Mouse (Mus musculus) forebrain, embryonic 15.5 days (tissue): ENCODE results near the gene Cct3. TPM values are rescaled to one million over a fixed set of nuclear protein-coding genes. Genes with fewer than 3 reads are reported as not detected.

ENCODE experiments used
- ATAC-seq: fragments of 200-750 bp; cut with Nextera tagmentation; replicated peaks from 2 replicates; pipeline ENCODE4 v1.8.0; 2017; ENCODE audit warnings: mild to moderate bottlenecking, moderate TSS enrichment, moderate library complexity
- H3K27ac ChIP-seq: fragments of 300-500 bp; sonication (generic); replicated peaks from 2 replicates; pipeline ENCODE4 v1.5.1; 2015; ENCODE audit warnings: mild to moderate bottlenecking, inconsistent platforms
- H3K27me3 ChIP-seq: fragments of 300-500 bp; sonication (generic); 2 replicates; pipeline ENCODE4 v1.6.1; 2015; ENCODE audit warnings: inconsistent platforms
- H3K36me3 ChIP-seq: fragments of 300-500 bp; sonication (generic); 2 replicates; pipeline ENCODE4 v1.6.1; 2015; ENCODE audit warnings: mild to moderate bottlenecking, inconsistent platforms
- H3K4me1 ChIP-seq: fragments of 300-500 bp; sonication (generic); 2 replicates; pipeline ENCODE4 v1.6.1; 2015; ENCODE audit warnings: inconsistent platforms
- H3K4me2 ChIP-seq: fragments of 300-500 bp; sonication (generic); replicated peaks from 2 replicates; pipeline ENCODE4 v1.6.1; 2015; ENCODE audit warnings: mild to moderate bottlenecking, inconsistent platforms
- H3K4me3 ChIP-seq: fragments of 300-500 bp; sonication (generic); 2 replicates; pipeline ENCODE4 v1.5.1; 2015; ENCODE audit warnings: mild to moderate bottlenecking, inconsistent platforms
- H3K9ac ChIP-seq: fragments of 300-500 bp; sonication (generic); replicated peaks from 2 replicates; pipeline ENCODE4 v1.6.1; 2015; ENCODE audit warnings: mild to moderate bottlenecking, inconsistent platforms
- H3K9me3 ChIP-seq: fragments of 300-500 bp; sonication (generic); 2 replicates; pipeline ENCODE4 v1.6.1; 2016; ENCODE audit warnings: inconsistent platforms
- WGBS: fragments of 180-500 bp; shearing (Covaris S2); methylation state at CpG from one replicate; pipeline ENCODE4 v1.1.7; 2015; ENCODE audit warnings: mixed read lengths; 5-methylcytosine and 5-hydroxymethylcytosine counted together
- polyA plus RNA-seq: library from polyadenylated mRNA; unstranded; fragments of >200 nt; fragmentation: Nextera tagmentation; extraction: Ambion mirVana; gene quantifications from 2 replicates; pipeline ENCODE4 v1.2.1, GENCODE M21; 2015

Cct3 gene
- polyA plus RNA-seq, 1 experiment from 2014 or later: 523 TPM

GRCm38 (mm10) chr3:88339006-88339405 lies 42.1 kb downstream of the Cct3 start:
- peaks cover 28% of the 10 kb centered on the region for H3K36me3 ChIP-seq
- no peaks in the 10 kb centered on the region for H3K9me3 ChIP-seq
- H3K4me3 ChIP-seq: no peak overlapping the region
- WGBS: 78% methylated on average over 3 of the region's 3 CpGs
- no peak overlapping the region for H3K9ac ChIP-seq
- no peak for ATAC-seq
- H3K27ac ChIP-seq: no peak overlapping the region
- peaks cover 20% of the 10 kb centered on the region for H3K4me1 ChIP-seq
- no peaks in the 10 kb centered on the region for H3K27me3 ChIP-seq
- no peak overlapping the region for H3K4me2 ChIP-seq

- no peaks in the 10 kb centered on the region for H3K27me3 ChIP-seq
- WGBS: 95% methylated on average over 13 of the region's 13 CpGs
- ATAC-seq: no peak
- no peak overlapping the region for H3K9ac ChIP-seq
- no peaks in the 10 kb centered on the region for H3K4me1 ChIP-seq
- no peaks in the 10 kb centered on the region for H3K9me3 ChIP-seq
- no peak overlapping the region for H3K27ac ChIP-seq
- no peak overlapping the region for H3K4me2 ChIP-seq
- H3K36me3 ChIP-seq: peaks cover 97% of the 10 kb centered on the region
- H3K4me3 ChIP-seq: no peak overlapping the region
Measured at GRCm38 (mm10) chr3:88350732-88351131, 53.8 kb downstream of the Cct3 start.

GRCm38 (mm10) chr3:88352907-88353306 lies 56.0 kb downstream of the Cct3 start:
- no peak for ATAC-seq
- Histone ChIP-seq H3K27ac (no peak overlapping the region), H3K4me3 (no peak overlapping the region), H3K4me2 (no peak overlapping the region), H3K36me3 (peaks cover 94% of the 10 kb centered on the region), H3K9me3 (no peaks in the 10 kb centered on the region), H3K27me3 (no peaks in the 10 kb centered on the region), H3K4me1 (no peaks in the 10 kb centered on the region), H3K9ac (no peak overlapping the region)
- 97% methylated on average over 9 of the region's 9 CpGs for WGBS

- H3K4me1 ChIP-seq: no peaks in the 10 kb centered on the region
- no peak overlapping the region for H3K9ac ChIP-seq
- WGBS: 95% methylated on average over 8 of the region's 8 CpGs
Measured at GRCm38 (mm10) chr3:88354396-88355165, 57.7 kb downstream of the Cct3 start.

GRCm38 (mm10) chr3:88359584-88359983 lies 62.7 kb downstream of the Cct3 start:
- Histone ChIP-seq H3K27ac (no peak overlapping the region), H3K36me3 (peaks cover 74% of the 10 kb centered on the region), H3K9me3 (no peaks in the 10 kb centered on the region), H3K4me2 (no peak overlapping the region), H3K4me1 (no peaks in the 10 kb centered on the region), H3K9ac (no peak overlapping the region), H3K27me3 (no peaks in the 10 kb centered on the region), H3K4me3 (no peak overlapping the region)
- ATAC-seq: no peak
- WGBS: 76% methylated on average over 5 of the region's 5 CpGs

More at GRCm38 (mm10) chr3:88354396-88355165, 57.7 kb downstream of the Cct3 start:
- no peak overlapping the region for H3K4me3 ChIP-seq
- peaks cover 95% of the 10 kb centered on the region for H3K36me3 ChIP-seq
- no peaks in the 10 kb centered on the region for H3K27me3 ChIP-seq
- no peak overlapping the region for H3K4me2 ChIP-seq
- ATAC-seq: no peak
- no peaks in the 10 kb centered on the region for H3K9me3 ChIP-seq
- no peak overlapping the region for H3K27ac ChIP-seq

GRCm38 (mm10) chr3:88359989-88360388 lies 63.1 kb downstream of the Cct3 start:
- ATAC-seq: no peak
- Histone ChIP-seq H3K27ac (no peak overlapping the region), H3K4me1 (no peaks in the 10 kb centered on the region), H3K27me3 (0 out of 2 replicates have a peak, but pooled peaks cover 3% of the 10 kb centered on the region), H3K36me3 (peaks cover 70% of the 10 kb centered on the region), H3K9ac (no peak overlapping the region), H3K4me2 (no peak overlapping the region), H3K4me3 (no peak overlapping the region), H3K9me3 (no peaks in the 10 kb centered on the region)
- 66% methylated on average over 3 of the region's 3 CpGs for WGBS

- no peaks in the 10 kb centered on the region for H3K9me3 ChIP-seq
- H3K9ac ChIP-seq: no peak overlapping the region
- peaks cover 8% of the 10 kb centered on the region; the same call in 1 of the 2 replicates for H3K27me3 ChIP-seq
- H3K4me1 ChIP-seq: no peaks in the 10 kb centered on the region
- no peak for ATAC-seq
- H3K36me3 ChIP-seq: peaks cover 59% of the 10 kb centered on the region
- WGBS: 80% methylated on average over 6 of the region's 6 CpGs
- no peak overlapping the region for H3K4me2 ChIP-seq
- no peak overlapping the region for H3K4me3 ChIP-seq
- H3K27ac ChIP-seq: no peak overlapping the region
Measured at GRCm38 (mm10) chr3:88361096-88361495, 64.2 kb downstream of the Cct3 start.

- Histone ChIP-seq H3K4me1 (no peaks in the 10 kb centered on the region), H3K27me3 (peaks cover 9% of the 10 kb centered on the region; the same call in 1 of the 2 replicates), H3K27ac (no peak overlapping the region), H3K4me2 (no peak overlapping the region), H3K36me3 (peaks cover 53% of the 10 kb centered on the region), H3K9me3 (no peaks in the 10 kb centered on the region), H3K4me3 (no peak overlapping the region), H3K9ac (no peak overlapping the region)
- WGBS: 93% methylated on average over 2 of the region's 2 CpGs
- no peak for ATAC-seq
Measured at GRCm38 (mm10) chr3:88361612-88362313, 64.8 kb downstream of the Cct3 start.

- Histone ChIP-seq H3K9ac (no peak overlapping the region), H3K36me3 (peaks cover 36% of the 10 kb centered on the region), H3K9me3 (no peaks in the 10 kb centered on the region), H3K27me3 (peaks cover 9% of the 10 kb centered on the region; the same call in 1 of the 2 replicates), H3K4me3 (no peak overlapping the region), H3K4me2 (no peak overlapping the region), H3K27ac (no peak overlapping the region), H3K4me1 (no peaks in the 10 kb centered on the region)
- 50% methylated on average over 4 of the region's 4 CpGs for WGBS
- no peak for ATAC-seq
Measured at GRCm38 (mm10) chr3:88363700-88364099, 66.8 kb downstream of the Cct3 start.

GRCm38 (mm10) chr3:88364337-88364736 lies 67.4 kb downstream of the Cct3 start, which contains the start of gene Paqr6:
Gene Paqr6, plus strand, starts transcription at chr3:88364584.
- Histone ChIP-seq H3K27me3 (peaks cover 9% of the 10 kb centered on the region; the same call in 1 of the 2 replicates), H3K4me1 (no peaks in the 10 kb centered on the region), H3K27ac (no peak within 1 kb of the TSS), H3K9ac (no peak within 1 kb of the TSS), H3K4me2 (0 out of 2 replicates have a peak within 1 kb of the TSS, but pooled peaks have one; percentile 12), H3K4me3 (no peak within 1 kb of the TSS), H3K36me3 (peaks cover 30% of the 10 kb centered on the region), H3K9me3 (no peaks in the 10 kb centered on the region)
- ATAC-seq: no peak
- 2% methylated on average over 16 of the region's 16 CpGs for WGBS

- Histone ChIP-seq H3K36me3 (peaks cover 15% of the 10 kb centered on the region), H3K4me1 (no peaks in the 10 kb centered on the region), H3K4me2 (peak overlapping the region; percentile 35; the same call in 1 of the 2 replicates), H3K27me3 (peaks cover 9% of the 10 kb centered on the region; the same call in 1 of the 2 replicates), H3K27ac (no peak overlapping the region), H3K9ac (no peak overlapping the region), H3K4me3 (no peak overlapping the region), H3K9me3 (no peaks in the 10 kb centered on the region)
- no peak for ATAC-seq
- 43% methylated on average over 34 of the region's 34 CpGs for WGBS
Measured at GRCm38 (mm10) chr3:88365705-88366361, 68.9 kb downstream of the Cct3 start.
